Mouse (Mus musculus) liver (tissue): Measurements from ENCODE around the gene Adat3.

Experiments
- DNase-seq: peaks from one replicate; pipeline ENCODE4 v3.0.0-alpha.2; 2020; ENCODE audit warnings: mixed read lengths

Adat3 gene

DNA sequence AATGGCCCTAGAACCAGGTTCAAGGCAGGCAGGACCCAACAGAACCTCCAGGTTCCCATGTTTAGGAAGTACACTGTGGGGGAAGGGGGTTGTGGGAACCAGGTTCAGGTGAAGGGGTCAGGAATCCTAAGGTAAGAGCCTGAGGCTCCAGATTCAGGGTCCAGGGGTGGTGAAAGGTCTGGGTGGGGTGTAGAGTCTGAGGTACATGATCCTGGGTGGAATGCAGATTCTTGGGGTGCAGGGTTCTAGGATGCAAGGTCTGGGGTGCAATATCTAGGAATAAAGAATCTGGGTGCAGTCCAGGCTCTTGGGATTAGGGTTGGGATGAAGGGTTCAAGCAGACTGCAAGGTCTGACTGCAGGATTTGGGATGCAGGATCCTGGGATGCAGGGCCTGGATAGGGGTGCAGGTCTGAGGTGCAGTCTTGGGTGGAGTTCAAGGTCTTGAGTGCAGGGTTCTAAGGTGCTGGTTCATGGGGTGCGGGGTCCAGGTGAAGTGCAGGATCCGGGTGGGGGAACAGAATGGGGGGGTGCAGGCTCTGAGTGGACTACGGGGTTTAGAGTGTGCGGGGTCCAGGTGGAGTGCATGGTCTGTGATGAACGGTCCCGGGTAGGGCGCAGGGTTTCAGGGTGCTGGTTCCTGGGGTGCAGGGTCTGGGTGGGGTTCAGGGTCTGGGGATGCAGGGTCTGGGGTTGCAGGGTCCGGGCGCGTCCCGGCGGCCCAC is 52.9 kb downstream of the Adat3 start:
- no peak for DNase-seq

DNA sequence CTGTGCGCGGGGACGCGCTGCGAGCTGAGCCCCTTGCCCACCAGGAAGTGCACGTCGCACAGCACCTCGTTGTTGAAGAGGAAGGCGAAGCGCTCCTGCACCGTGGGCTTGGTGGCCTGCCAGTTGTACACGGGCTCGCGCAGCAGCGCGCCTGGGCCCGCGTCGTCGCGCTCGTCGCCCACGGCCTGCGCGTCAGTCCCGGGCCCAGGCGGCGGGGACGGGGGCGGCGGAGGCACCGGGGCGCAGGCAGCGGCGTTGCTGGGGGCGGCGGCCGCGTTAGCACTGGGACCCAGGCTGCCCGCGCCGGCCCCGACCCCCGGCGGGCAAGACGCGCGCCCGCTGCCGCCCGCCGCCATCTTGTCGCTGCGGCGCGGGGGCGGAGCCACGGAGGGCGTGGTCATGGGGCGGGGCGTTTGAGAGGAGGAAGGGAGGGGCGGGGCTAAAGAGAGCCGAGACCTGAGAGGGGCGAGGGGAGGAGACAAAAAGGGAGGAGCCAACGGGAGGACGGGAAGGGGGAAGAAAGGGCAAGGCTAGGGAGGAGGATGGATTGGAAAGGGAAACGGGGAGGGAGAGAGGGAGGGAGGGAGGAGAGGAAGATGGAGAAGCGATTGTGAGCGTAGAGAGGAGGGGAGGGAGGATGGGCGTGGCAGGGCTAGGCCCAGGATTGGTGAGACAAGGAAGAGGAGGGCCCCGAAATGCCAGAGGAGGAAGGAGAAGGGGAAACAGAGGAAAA is 53.6 kb downstream of the Adat3 start:
- DNase-seq, result peak; percentile 99

DNA sequence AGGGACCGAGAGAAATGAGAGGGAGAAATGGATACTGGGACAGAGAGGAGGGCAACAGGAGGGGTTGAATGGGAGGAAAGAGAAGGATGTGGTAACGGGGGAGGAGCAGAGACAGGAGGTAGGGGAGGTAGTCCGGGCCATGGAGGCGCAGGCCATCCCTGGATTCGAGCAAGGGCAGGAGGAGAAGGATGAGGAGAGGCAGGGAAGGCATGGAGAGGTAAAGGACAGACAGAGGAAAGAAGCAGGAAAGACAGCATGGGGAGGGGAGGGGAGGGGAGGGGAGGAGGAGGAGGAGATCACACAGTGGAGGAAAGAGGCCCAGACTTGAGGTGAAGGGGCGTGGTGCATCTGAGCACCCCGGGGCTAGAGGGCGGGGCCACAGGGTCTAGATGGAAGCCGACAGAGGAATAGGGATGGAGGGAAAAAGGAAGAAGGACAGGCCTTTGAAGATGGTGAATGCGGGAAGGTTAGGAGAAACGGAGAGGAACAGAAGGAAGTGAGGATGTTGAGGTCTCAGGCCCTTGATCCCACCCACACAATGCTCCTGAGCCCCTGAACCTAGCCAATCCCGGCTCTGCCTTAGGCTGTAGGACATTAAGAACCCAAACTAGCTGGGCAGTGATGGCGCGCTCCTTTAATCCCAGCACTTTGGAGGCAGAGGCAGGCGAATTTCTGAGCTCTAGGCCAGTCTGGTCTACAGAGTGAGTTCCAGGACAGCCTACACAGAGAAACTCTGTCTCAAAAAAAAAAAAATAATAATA is 54.4 kb downstream of the Adat3 start, which contains the start of gene Btbd2:
Btbd2 (minus strand) TSS at position 209 of the 761 bp plus-strand sequence.
- peak; percentile 87 for DNase-seq
